Mouse (Mus musculus): Measurements from ENCODE around the gene Fig4. TPM values are rescaled to one million over a fixed set of nuclear protein-coding genes. Genes with fewer than 3 reads are reported as not detected.

The Fig4 gene
- 14.5 and 16.3 TPM in 2 replicates for polyA plus RNA-seq (2012; ENCODE audit: insufficient read depth, insufficient read length, missing spikeins)

DNA sequence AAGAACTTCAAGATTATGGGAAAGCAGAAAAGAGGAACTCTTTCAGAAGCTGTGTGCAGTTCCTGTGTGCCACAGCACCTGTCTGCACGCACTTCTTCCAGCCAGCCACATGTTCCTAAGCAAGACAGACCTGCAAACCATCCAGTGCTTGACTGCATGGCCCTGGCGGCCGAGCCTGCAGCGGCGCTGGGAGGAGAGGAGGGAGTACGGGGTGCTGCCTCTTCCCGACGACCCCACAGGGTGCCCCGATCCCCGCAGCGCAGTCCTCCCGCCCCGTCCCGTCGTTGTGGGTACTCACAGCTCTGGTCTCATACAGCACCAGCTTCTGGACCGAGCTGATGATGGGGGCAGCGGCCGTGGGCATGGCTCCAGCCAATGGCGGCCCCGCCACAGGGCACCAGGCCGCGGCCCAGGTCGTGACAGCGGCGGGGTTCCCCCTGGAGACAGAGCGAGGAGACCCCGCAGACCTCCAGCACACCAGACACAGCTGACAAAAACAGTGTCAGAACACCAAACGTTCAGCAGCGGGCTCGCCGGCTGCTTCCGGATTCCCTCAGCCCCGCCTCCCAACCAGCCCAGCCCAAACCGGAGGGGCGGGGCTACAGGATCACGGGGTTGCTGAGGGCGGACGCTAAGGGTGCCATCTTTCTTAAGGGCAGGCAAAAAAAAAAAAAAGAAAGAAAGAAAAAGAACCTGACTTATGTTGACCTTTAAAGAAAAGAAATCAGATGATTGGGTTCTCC is at the start of gene Fig4:
Fig4 (minus strand) TSS at position 572 of the 743 bp plus-strand sequence.
- no peak for TF ChIP-seq POLR2A (IDR thresholded peaks at IDR 0.05; ENCODE audit: borderline replicate concordance, low read depth, low read length)
- no peak for TF ChIP-seq CTCF (IDR thresholded peaks at IDR 0.05; ENCODE audit: low read depth, low read length)
- Histone ChIP-seq H3K27ac (ENCODE audit: insufficient read depth, low read depth, low read length) (peak within 1 kb of the TSS; percentile 31), H3K4me3 (ENCODE audit: insufficient read depth, low read length) (peak within 1 kb of the TSS; percentile 99), H3K4me1 (ENCODE audit: control insufficient read depth, insufficient read depth, low read length) (peaks cover 4% of the 10 kb centered on the region)

DNA sequence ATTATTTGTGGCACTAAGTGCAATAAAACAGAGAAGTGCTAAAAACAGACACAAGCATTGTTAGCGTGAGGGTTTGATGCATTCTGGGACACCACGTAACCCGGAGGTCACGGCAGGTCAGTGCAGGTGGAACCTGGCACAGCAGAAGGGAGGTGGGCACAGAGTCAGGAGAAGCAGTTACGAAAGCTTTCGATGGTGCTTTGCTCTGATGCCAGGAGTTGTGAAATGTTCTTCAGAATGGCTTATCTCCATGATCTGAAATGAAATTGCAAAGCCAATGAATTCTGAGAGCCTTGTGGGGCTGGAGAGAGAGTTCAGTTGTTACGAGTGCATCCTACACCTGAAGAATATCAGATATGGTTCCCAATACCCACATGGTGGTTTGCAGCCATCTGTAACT is 38.3 kb upstream of the Fig4 start:
- H3K4me3 ChIP-seq (ENCODE audit: insufficient read depth, low read length), result no peak overlapping the region
- H3K27ac ChIP-seq (ENCODE audit: insufficient read depth, low read depth, low read length), result no peak overlapping the region
- TF ChIP-seq CTCF (IDR thresholded peaks at IDR 0.05; ENCODE audit: low read depth, low read length), result no peak
- no peak for TF ChIP-seq POLR2A (IDR thresholded peaks at IDR 0.05; ENCODE audit: borderline replicate concordance, low read depth, low read length)
- H3K4me1 ChIP-seq (ENCODE audit: control insufficient read depth, insufficient read depth, low read length), result no peaks in the 10 kb centered on the region

DNA sequence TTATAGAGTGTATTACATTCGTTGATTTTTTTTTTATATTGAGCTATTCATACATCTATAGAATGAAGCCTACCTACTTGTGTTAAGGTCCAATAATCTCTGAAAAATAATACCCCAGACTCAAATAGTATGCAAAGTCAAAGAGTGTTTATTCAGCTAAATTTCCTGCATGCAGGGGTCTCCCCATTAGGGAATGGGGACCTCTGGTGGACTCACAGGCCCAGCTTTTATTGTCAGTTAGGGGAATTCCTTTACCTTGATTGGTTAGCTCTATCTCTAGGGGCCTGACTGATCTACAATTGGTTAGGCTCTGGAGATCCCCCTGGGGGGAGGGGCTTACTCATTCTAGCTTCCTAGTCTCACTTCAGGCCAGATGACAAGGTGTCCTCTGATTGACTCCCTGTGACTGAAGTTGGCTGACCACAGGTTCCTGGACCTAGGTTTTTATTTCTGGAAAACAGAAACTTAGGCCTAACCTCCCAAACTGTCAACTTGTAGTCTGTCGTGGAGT is 29.5 kb upstream of the Fig4 start:
- peaks cover 13% of the 10 kb centered on the region for H3K4me1 ChIP-seq (ENCODE audit: control insufficient read depth, insufficient read depth, low read length)
- H3K4me3 ChIP-seq (ENCODE audit: insufficient read depth, low read length), result no peak overlapping the region
- TF ChIP-seq CTCF (IDR thresholded peaks at IDR 0.05; ENCODE audit: low read depth, low read length), result no peak
- no peak for TF ChIP-seq POLR2A (IDR thresholded peaks at IDR 0.05; ENCODE audit: borderline replicate concordance, low read depth, low read length)
- no peak overlapping the region for H3K27ac ChIP-seq (ENCODE audit: insufficient read depth, low read depth, low read length)

DNA sequence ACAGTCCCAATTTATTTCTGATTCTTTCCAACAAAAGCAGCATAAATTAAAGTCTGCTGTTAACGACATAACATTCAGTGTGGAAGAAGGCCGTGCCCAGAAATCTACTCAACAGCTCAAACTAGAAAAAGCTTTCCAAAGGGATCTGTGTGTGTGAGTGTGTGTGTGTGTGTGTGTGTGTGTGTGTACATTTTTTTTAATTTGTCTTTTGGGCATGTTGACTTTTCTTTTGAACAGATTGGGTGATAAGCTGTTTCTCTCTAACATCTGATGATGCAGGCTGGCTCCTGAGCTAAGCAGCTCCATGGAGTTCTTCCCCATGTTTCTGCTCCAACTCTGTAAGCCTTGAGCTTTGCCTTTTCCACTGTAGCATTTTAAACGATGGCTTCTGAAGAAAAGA is 12.8 kb upstream of the Fig4 start:
- Histone ChIP-seq H3K4me1 (ENCODE audit: control insufficient read depth, insufficient read depth, low read length) (no peaks in the 10 kb centered on the region), H3K27ac (ENCODE audit: insufficient read depth, low read depth, low read length) (no peak overlapping the region), H3K4me3 (ENCODE audit: insufficient read depth, low read length) (no peak overlapping the region)
- TF ChIP-seq POLR2A (IDR thresholded peaks at IDR 0.05; ENCODE audit: borderline replicate concordance, low read depth, low read length) (no peak), CTCF (IDR thresholded peaks at IDR 0.05; ENCODE audit: low read depth, low read length) (no peak)

DNA sequence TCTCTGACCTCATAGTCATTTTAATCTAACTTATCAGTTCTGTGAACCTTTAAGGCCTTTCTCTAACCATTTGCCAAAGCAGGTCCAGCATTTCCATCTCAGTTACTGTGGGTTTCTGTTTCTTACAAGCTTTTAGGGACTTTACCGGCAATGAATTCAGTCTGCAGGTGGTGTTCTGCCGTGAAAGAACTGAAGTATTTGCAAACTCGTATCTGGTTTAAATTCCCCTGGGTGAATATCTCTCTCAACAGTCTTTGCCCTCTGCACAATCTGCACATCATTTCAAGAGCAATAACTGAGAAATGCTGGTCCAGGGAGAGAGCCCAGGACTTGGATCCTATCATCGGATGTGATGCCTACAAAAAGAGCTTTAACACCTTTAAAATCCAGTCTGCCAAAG is 5.1 kb upstream of the Fig4 start:
- Histone ChIP-seq H3K27ac (ENCODE audit: insufficient read depth, low read depth, low read length) (no peak overlapping the region), H3K4me1 (ENCODE audit: control insufficient read depth, insufficient read depth, low read length) (no peaks in the 10 kb centered on the region), H3K4me3 (ENCODE audit: insufficient read depth, low read length) (no peak overlapping the region)
- TF ChIP-seq CTCF (IDR thresholded peaks at IDR 0.05; ENCODE audit: low read depth, low read length) (no peak), POLR2A (IDR thresholded peaks at IDR 0.05; ENCODE audit: borderline replicate concordance, low read depth, low read length) (no peak)

DNA sequence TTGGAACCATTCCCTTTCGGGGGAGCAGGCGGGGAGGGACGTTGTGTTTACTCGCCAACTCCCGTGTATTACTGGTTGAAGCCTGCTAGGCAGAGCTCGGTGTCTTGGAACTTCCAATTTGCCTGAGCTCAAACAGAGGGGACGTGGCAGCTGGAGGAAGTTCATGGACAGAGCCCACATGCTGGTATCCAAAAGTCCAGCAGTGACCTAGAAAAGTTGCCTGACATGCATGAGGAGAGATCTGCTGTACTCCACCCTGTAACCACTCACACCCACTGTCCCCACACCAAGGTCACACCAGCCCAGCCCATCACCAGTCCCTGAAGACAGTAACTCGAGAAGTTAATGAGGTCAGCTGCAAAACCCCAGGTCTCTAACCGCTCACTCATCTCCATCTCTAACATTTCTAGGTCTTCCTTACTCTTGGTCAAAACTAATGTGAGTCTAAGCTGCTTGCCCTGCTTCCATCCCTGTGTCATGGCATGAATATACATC is 1.9 kb upstream of the Fig4 start:
- TF ChIP-seq CTCF (IDR thresholded peaks at IDR 0.05; ENCODE audit: low read depth, low read length), result no peak
- no peak for TF ChIP-seq POLR2A (IDR thresholded peaks at IDR 0.05; ENCODE audit: borderline replicate concordance, low read depth, low read length)
- Histone ChIP-seq H3K27ac (ENCODE audit: insufficient read depth, low read depth, low read length) (no peak overlapping the region), H3K4me3 (ENCODE audit: insufficient read depth, low read length) (no peak overlapping the region), H3K4me1 (ENCODE audit: control insufficient read depth, insufficient read depth, low read length) (peaks cover 4% of the 10 kb centered on the region)

DNA sequence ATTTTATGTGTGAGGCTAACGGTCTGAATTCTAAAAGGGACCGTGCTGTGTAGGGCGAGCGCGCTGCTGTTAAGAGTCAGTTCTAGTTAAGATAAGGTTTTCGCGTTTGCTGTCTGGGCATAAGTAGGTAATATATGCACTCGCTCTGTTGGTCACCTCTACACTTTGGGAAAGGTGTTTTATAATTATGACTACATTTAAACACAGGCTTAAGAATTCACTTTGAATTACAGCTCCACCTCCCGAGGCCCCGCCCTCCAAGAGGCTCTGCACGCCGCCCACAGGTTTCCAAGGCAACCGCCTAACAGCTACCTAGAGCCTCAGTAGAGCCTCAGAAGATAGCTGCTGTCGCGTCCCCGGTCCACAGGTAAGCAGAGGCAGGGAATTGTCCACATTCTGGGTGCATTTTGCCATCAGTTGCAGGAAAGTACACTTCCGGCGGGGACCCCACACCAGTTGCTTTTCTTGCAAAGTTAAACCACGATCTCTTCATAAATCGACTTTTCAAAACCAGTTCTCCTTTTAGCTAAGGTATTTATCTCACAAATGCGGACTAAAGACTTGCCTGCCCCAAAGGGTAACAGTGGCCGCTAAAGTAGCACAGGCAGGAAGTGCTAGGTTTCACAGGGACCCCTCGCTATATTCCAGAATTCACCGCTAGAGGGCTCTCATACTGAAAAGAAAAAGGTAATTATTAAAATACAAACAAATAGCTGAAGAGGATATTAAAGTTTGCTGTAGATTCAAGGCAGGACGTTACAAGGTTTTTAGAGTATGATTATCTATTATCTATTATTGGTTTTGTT is 782 bp upstream of the Fig4 start, which contains the start of gene Ak9:
Ak9 (plus strand) TSS at position 342 of the 806 bp plus-strand sequence.
- Histone ChIP-seq H3K4me3 (ENCODE audit: insufficient read depth, low read length) (peak within 1 kb of the TSS; percentile 99), H3K27ac (ENCODE audit: insufficient read depth, low read depth, low read length) (peak within 1 kb of the TSS; percentile 31), H3K4me1 (ENCODE audit: control insufficient read depth, insufficient read depth, low read length) (peaks cover 4% of the 10 kb centered on the region)
- TF ChIP-seq CTCF (IDR thresholded peaks at IDR 0.05; ENCODE audit: low read depth, low read length) (peak; percentile 70; the same call in 1 of the 2 replicates), POLR2A (IDR thresholded peaks at IDR 0.05; ENCODE audit: borderline replicate concordance, low read depth, low read length) (no peak)

DNA sequence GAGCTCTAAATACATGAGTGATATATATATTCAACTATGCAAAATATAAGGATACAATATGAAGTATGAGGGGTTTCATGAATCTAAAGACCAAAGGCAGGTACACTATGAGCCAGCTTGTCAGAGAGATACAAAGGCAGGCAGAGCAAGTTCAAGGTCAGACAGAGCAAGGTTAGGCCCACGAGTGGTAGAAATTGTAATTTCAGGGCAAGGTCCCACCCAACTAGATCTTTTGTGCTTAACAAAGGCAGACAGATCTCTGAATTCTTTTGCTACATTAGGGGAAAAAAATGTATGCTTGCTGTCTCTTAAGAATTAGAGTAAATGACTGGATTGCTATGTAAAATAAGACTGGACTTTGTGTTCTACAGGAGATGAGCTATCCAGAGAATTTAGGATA is 2.9 kb downstream of the Fig4 start:
- Histone ChIP-seq H3K4me3 (ENCODE audit: insufficient read depth, low read length) (no peak overlapping the region), H3K4me1 (ENCODE audit: control insufficient read depth, insufficient read depth, low read length) (peaks cover 9% of the 10 kb centered on the region), H3K27ac (ENCODE audit: insufficient read depth, low read depth, low read length) (no peak overlapping the region)
- no peak for TF ChIP-seq CTCF (IDR thresholded peaks at IDR 0.05; ENCODE audit: low read depth, low read length)

DNA sequence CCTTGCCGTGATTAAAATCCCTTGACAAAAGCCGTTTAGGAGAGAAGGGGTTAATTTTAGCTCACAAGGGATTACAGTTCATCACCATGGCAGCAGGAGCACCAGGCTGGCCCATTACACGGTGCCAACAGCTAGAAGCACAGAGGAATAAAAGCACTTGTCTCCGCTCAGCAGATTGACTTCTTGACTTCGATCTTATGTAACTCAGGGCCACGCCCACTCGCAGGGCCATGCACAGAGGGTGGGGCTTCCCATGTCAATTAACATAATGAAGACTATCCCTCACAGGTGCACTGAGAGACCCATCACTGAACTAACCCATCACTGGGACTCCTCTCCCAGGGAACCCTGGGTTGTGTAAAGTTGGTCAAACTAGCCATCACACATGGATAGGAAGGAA is 7.9 kb downstream of the Fig4 start:
- no peak overlapping the region for H3K27ac ChIP-seq (ENCODE audit: insufficient read depth, low read depth, low read length)
- H3K4me1 ChIP-seq (ENCODE audit: control insufficient read depth, insufficient read depth, low read length), result peaks cover 5% of the 10 kb centered on the region; the same call in 1 of the 2 replicates
- TF ChIP-seq POLR2A (IDR thresholded peaks at IDR 0.05; ENCODE audit: borderline replicate concordance, low read depth, low read length), result no peak
- no peak for TF ChIP-seq CTCF (IDR thresholded peaks at IDR 0.05; ENCODE audit: low read depth, low read length)
- H3K4me3 ChIP-seq (ENCODE audit: insufficient read depth, low read length), result no peak overlapping the region
